Mouse (Mus musculus) heart, adult 2 months (tissue): ENCODE data around the gene Ift43. TPM values are rescaled to one million over a fixed set of nuclear protein-coding genes. Genes with fewer than 3 reads are reported as not detected.

Experiments
- DNase-seq, 2 experiments: peaks; one replicate each; pipeline ENCODE4 v3.0.0; 2021
- H3K27ac ChIP-seq: fragments of 200-600 bp; 2 replicates; pipeline ENCODE4 v1.8.1; 2022
- H3K27me3 ChIP-seq: fragments of 200-500 bp; 2 replicates; pipeline ENCODE4 v1.6.1; 2012; ENCODE audit warnings: mild to moderate bottlenecking, low read length, inconsistent platforms, mixed read lengths; ENCODE audit not compliant: control insufficient read depth, insufficient read depth
- H3K36me3 ChIP-seq: fragments of 200-500 bp; 2 replicates; pipeline ENCODE4 v1.6.1; 2012; ENCODE audit warnings: low read length, inconsistent platforms; ENCODE audit not compliant: control insufficient read depth, insufficient read depth
- H3K4me1 ChIP-seq: fragments of 200-500 bp; 2 replicates; pipeline ENCODE4 v1.6.1; 2011; ENCODE audit warnings: low read length; ENCODE audit not compliant: control insufficient read depth, insufficient read depth
- H3K4me3 ChIP-seq: fragments of 200-600 bp; 2 replicates; pipeline ENCODE4 v1.8.1; 2022
- H3K79me2 ChIP-seq: fragments of 200-500 bp; replicated peaks from 2 replicates; pipeline ENCODE4 v1.6.1; 2012; ENCODE audit warnings: mild to moderate bottlenecking, inconsistent platforms, low read length, moderate library complexity, mixed read lengths; ENCODE audit not compliant: control insufficient read depth, insufficient read depth
- H3K9ac ChIP-seq: fragments of 200-500 bp; 2 replicates; pipeline ENCODE4 v1.6.1; 2012; ENCODE audit warnings: low read depth, mild to moderate bottlenecking, control low read depth, inconsistent platforms, low read length, mixed read lengths
- CTCF ChIP-seq: fragments of 200-600 bp; IDR thresholded peaks from 2 replicates; pipeline ENCODE4 v1.8.1; 2022; ENCODE audit warnings: antibody characterized with exemption, mild to moderate bottlenecking, moderate library complexity
- EP300 ChIP-seq: fragments of 200-500 bp; IDR thresholded peaks from 2 replicates; pipeline ENCODE4 v1.6.1; 2011; ENCODE audit warnings: low read depth, low read length, control low read depth; ENCODE audit not compliant: insufficient read depth
- POLR2A ChIP-seq: fragments of 200-500 bp; IDR thresholded peaks from 2 replicates; pipeline ENCODE4 v1.6.1; 2011; ENCODE audit warnings: mild to moderate bottlenecking, low read depth, low read length, control low read depth; ENCODE audit not compliant: insufficient read depth
- WGBS: fragments of 180-500 bp; shearing (Covaris S2); methylation state at CpG from one replicate; pipeline ENCODE4 v1.1.7; 2018; 5-methylcytosine and 5-hydroxymethylcytosine counted together
- intact Hi-C: fragments of 180-260 bp; cut with DNase I; formaldehyde crosslinking; loops from one replicate; pipeline ENCODE4 v1.15.1; 2025
- polyA plus RNA-seq: library from polyadenylated mRNA; depleted of rRNA; stranded (reverse); fragments of >200 nt; gene quantifications from 2 replicates; pipeline ENCODE4 v1.2.3, GENCODE M21; 2012
- total RNA-seq, 2 experiments: library from RNA; stranded (reverse); gene quantifications; 2 replicates each; pipeline ENCODE4 v1.2.3; 2021

Gene Ift43
- total and polyA plus RNA-seq, 3 experiments: 21.6 to 31.9 (median 26.1) TPM

DNA sequence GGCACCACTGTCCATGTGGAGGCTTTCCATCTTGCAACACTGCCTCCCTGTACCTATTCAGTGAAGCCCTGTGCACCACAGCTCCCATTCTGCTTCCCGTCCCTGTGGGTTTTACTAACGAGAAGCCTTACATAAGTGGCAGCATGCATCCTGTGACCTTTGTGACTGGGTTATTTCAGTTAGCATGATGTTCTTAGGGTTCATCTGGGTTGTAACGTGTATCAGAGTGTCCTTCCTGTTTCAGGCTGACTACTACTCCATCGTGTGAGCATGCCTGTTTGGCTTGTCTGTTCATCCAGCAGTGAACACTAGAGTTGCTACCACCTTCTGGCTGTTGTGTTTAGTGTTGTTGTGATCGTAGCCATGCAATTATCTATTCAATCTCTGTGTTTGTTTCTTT lies 36.2 kb upstream of the Ift43 start:
- Histone ChIP-seq H3K27ac (no peak overlapping the region), H3K36me3 (no peaks in the 10 kb centered on the region), H3K9ac (no peak overlapping the region), H3K27me3 (no peaks in the 10 kb centered on the region), H3K4me3 (no peak overlapping the region), H3K4me1 (no peaks in the 10 kb centered on the region), H3K79me2 (no peaks in the 10 kb centered on the region)
- DNase-seq: no peak
- intact Hi-C loops: no loop called here
- 68% methylated on average over 5 of the region's 5 CpGs for WGBS
- no peak for TF ChIP-seq EP300

DNA sequence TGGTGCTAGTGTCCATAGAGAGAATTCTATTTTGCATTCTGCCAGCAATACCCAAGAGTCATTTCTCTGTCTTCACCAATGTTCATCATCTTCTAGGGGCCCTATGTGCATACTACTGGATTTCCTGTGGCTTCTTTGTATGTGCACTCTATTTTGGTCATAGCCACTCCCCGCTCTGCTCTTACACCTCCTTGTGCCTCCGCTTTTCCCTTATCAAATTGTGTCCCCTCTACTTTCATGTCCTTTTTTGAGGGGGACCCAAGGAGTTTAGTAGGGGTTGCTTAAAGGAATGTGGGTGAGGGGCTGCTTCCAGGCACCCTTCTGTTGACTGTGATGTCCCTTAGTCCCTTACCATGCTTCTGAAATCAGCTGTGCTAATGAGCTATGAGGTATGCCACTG lies 35.6 kb upstream of the Ift43 start:
- no peak overlapping the region for H3K27ac ChIP-seq
- H3K9ac ChIP-seq: no peak overlapping the region
- 98% methylated on average over 2 of the region's 2 CpGs for WGBS
- H3K4me1 ChIP-seq: no peaks in the 10 kb centered on the region
- intact Hi-C loops: no loop called here
- TF ChIP-seq POLR2A (no peak), CTCF (no peak), EP300 (no peak)
- no peak overlapping the region for H3K4me3 ChIP-seq
- H3K79me2 ChIP-seq: no peaks in the 10 kb centered on the region
- no peaks in the 10 kb centered on the region for H3K36me3 ChIP-seq
- H3K27me3 ChIP-seq: no peaks in the 10 kb centered on the region
- DNase-seq: no peak

DNA sequence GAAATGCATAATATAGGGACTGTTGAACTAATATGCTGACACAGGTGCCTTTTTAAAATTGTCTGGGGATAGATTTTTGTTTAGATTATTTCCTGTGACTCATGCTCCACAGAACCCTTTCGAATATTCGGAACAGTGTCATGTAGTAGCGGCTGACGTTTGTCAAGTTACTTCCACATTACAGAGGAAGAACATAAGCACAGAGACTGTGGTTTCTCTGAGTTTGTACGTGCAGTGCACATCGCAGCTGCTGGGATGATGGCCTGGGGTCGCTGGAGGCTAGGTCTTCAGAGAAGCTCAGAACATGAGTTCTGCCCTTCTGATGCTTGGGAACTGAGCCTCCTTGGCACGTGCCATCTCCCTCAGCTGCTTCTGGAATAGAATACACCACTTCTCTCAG lies 35.0 kb upstream of the Ift43 start:
- no peak overlapping the region for H3K9ac ChIP-seq
- no peak overlapping the region for H3K27ac ChIP-seq
- intact Hi-C loops: no loop called here
- no peaks in the 10 kb centered on the region for H3K36me3 ChIP-seq
- 90% methylated on average over 8 of the region's 8 CpGs for WGBS
- H3K4me1 ChIP-seq: no peaks in the 10 kb centered on the region
- no peak overlapping the region for H3K4me3 ChIP-seq
- no peak for DNase-seq
- no peaks in the 10 kb centered on the region for H3K79me2 ChIP-seq
- TF ChIP-seq CTCF: no peak
- TF ChIP-seq POLR2A: no peak
- TF ChIP-seq EP300: no peak
- H3K27me3 ChIP-seq: no peaks in the 10 kb centered on the region

DNA sequence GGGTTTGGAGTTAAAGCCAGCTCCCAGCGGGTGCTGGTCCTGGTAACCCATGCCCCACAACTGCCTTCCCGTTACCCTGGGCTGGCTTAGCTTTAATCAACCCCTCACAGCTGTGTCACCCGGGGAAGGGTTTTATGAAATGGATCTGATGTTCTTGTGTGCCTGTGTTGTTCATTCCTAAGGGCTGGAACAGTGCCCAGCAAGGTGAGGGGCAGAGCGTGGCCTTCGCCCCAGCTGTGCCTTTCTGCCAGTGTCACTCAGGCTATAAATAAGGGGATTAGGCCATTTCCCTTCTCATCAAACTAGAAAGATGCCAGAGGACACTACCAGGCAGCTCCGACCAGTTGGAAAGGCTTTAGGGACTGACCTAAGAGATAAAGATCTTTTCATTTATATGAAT lies 32.5 kb upstream of the Ift43 start:
- Histone ChIP-seq H3K79me2 (no peaks in the 10 kb centered on the region), H3K27me3 (no peaks in the 10 kb centered on the region), H3K9ac (no peak overlapping the region), H3K4me3 (no peak overlapping the region), H3K36me3 (no peaks in the 10 kb centered on the region), H3K27ac (no peak overlapping the region), H3K4me1 (no peaks in the 10 kb centered on the region)
- intact Hi-C loops: no loop called here
- TF ChIP-seq CTCF (no peak), EP300 (no peak)
- no peak for DNase-seq
- WGBS: 74% methylated on average over 6 of the region's 6 CpGs

DNA sequence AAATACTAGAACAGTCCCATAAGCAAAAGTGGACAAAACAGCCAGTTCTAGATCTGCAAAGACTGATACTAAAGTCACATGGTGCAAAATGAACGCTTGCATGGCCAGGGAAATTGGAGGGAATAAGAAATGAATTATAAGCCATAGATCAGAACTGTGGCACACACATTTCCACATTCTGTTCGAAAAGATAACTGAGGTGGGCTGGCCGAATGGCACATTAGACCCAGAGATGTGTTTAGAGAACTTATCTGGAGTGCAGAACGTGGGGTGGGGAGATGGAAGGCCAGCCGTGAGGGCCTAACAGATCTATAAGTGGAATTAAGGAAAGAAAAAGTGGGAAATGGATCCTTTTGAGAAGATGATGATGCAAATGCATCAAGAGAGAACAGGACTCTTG lies 30.9 kb upstream of the Ift43 start:
- intact Hi-C loops: no loop called here
- no peak for DNase-seq
- 89% methylated on average over 5 of the region's 5 CpGs for WGBS

DNA sequence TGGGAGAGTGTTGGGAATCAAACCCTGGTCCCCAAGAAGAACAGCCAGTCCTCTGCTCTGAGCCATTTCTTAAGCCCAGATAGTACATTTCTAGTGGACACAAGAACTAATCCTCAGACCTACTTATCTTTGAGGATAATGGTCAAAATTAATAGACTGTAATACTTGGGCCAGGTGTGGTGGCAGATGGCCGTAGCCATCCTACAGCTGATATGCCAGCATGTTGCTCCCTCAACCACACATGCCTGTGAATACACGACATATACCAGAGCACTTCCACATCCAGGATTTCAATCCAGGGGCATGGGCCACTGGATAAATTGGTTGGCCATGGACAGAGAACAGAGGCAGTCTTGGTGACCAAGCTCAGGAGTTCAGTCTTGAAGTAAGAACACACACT lies 27.0 kb upstream of the Ift43 start:
- no peaks in the 10 kb centered on the region for H3K79me2 ChIP-seq
- 91% methylated on average over 2 of the region's 2 CpGs for WGBS
- no peaks in the 10 kb centered on the region for H3K27me3 ChIP-seq
- no peak overlapping the region for H3K27ac ChIP-seq
- no peak overlapping the region for H3K9ac ChIP-seq
- TF ChIP-seq EP300 (no peak), CTCF (no peak), POLR2A (no peak)
- no peaks in the 10 kb centered on the region; the same call in 1 of the 2 replicates for H3K4me1 ChIP-seq
- no peak for DNase-seq
- no peaks in the 10 kb centered on the region for H3K36me3 ChIP-seq
- no peak overlapping the region for H3K4me3 ChIP-seq
- intact Hi-C loops: no loop called here

More for the DNA sequence above, 30.9 kb upstream of the Ift43 start:
- no peaks in the 10 kb centered on the region for H3K36me3 ChIP-seq
- no peaks in the 10 kb centered on the region for H3K4me1 ChIP-seq
- H3K4me3 ChIP-seq: no peak overlapping the region
- no peak for TF ChIP-seq POLR2A
- no peak for TF ChIP-seq CTCF
- TF ChIP-seq EP300: no peak
- H3K79me2 ChIP-seq: no peaks in the 10 kb centered on the region
- no peaks in the 10 kb centered on the region for H3K27me3 ChIP-seq
- no peak overlapping the region for H3K27ac ChIP-seq
- no peak overlapping the region for H3K9ac ChIP-seq

DNA sequence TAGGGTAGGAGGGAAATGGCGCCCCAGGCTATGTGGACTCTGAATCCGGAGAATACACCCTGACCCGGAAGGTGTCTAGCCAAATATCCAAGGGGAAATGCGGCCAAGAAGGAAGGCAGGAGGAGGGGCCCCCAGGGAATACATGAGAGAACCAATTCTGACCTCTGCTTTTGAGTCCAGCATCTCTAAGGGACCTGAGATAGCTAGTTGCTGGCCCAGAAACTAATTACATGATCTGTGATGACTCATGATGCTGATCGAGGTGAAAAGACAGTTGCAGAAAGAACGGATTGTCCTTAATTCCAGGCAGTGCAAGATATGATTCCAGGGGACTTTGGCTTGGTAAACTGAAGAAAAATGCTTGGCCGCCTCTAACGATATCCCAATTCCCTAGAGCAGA lies 25.4 kb upstream of the Ift43 start:
- Histone ChIP-seq H3K36me3 (no peaks in the 10 kb centered on the region), H3K79me2 (no peaks in the 10 kb centered on the region), H3K27ac (no peak overlapping the region), H3K27me3 (no peaks in the 10 kb centered on the region), H3K9ac (no peak overlapping the region), H3K4me3 (no peak overlapping the region), H3K4me1 (no peaks in the 10 kb centered on the region; the same call in 1 of the 2 replicates)
- no peak for TF ChIP-seq CTCF
- no peak for TF ChIP-seq EP300
- no peak for TF ChIP-seq POLR2A
- DNase-seq: peak in 1 of 2 experiments; percentile 21
- WGBS: 69% methylated on average over 8 of the region's 8 CpGs
- intact Hi-C loops: no loop called here
